Mouse (Mus musculus): Measurements from ENCODE around the gene Ctnnd2.
"Not testable (repeated sequence)": the region's sequence is repeated elsewhere in the genome, so short reads cannot be mapped to it uniquely, and the experiment has no call there.

The Ctnnd2 gene

GRCm38 (mm10) chr15:30172391-30173281 lies at the start of gene Ctnnd2:
Gene Ctnnd2 (plus strand): TSS chr15:30172593.
- peak; percentile 91 for DNase-seq

GRCm38 (mm10) chr15:30130705-30131104 lies 41.7 kb upstream of the Ctnnd2 start:
- no peak for DNase-seq

GRCm38 (mm10) chr15:30139626-30140025 lies 32.8 kb upstream of the Ctnnd2 start:
- DNase-seq: not testable (repeated sequence)

- DNase-seq: no peak
Measured at GRCm38 (mm10) chr15:30145413-30145812, 27.0 kb upstream of the Ctnnd2 start.

GRCm38 (mm10) chr15:30152176-30152575 lies 20.2 kb upstream of the Ctnnd2 start:
- no peak for DNase-seq

- DNase-seq: no peak
Measured at GRCm38 (mm10) chr15:30157975-30158374, 14.4 kb upstream of the Ctnnd2 start.

- no peak for DNase-seq
Measured at GRCm38 (mm10) chr15:30170031-30170430, 2.4 kb upstream of the Ctnnd2 start.

GRCm38 (mm10) chr15:30171493-30172195 lies 749 bp upstream of the Ctnnd2 start:
- no peak for DNase-seq

GRCm38 (mm10) chr15:30173370-30173941 lies 1.1 kb downstream of the Ctnnd2 start:
- peak; percentile 10 for DNase-seq

GRCm38 (mm10) chr15:30174321-30174720 lies 1.9 kb downstream of the Ctnnd2 start:
- DNase-seq: peak; percentile 13

- DNase-seq: peak; percentile 48
Measured at GRCm38 (mm10) chr15:30184020-30184419, 11.6 kb downstream of the Ctnnd2 start.

GRCm38 (mm10) chr15:30190872-30191271 lies 18.5 kb downstream of the Ctnnd2 start:
- no peak for DNase-seq

- peak; percentile 65 for DNase-seq
Measured at GRCm38 (mm10) chr15:30191931-30192668, 19.7 kb downstream of the Ctnnd2 start.

GRCm38 (mm10) chr15:30198429-30198828 lies 26.0 kb downstream of the Ctnnd2 start:
- no peak for DNase-seq

- no peak for DNase-seq
Measured at GRCm38 (mm10) chr15:30199785-30200184, 27.4 kb downstream of the Ctnnd2 start.

- DNase-seq: no peak
Measured at GRCm38 (mm10) chr15:30201211-30201610, 28.8 kb downstream of the Ctnnd2 start.

GRCm38 (mm10) chr15:30201617-30202016 lies 29.2 kb downstream of the Ctnnd2 start:
- no peak for DNase-seq

- no peak for DNase-seq
Measured at GRCm38 (mm10) chr15:30212746-30213145, 40.4 kb downstream of the Ctnnd2 start.

- no peak for DNase-seq
Measured at GRCm38 (mm10) chr15:30215871-30216270, 43.5 kb downstream of the Ctnnd2 start.

GRCm38 (mm10) chr15:30229112-30229511 lies 56.7 kb downstream of the Ctnnd2 start:
- DNase-seq: no peak

GRCm38 (mm10) chr15:30235210-30236034 lies 63.0 kb downstream of the Ctnnd2 start:
- DNase-seq: no peak

- DNase-seq: no peak
Measured at GRCm38 (mm10) chr15:30240881-30241280, 68.5 kb downstream of the Ctnnd2 start.

All from right cerebral cortex, adult 18-20 months (tissue).